Mouse (Mus musculus): ENCODE measurements around the gene Zfp69.
A peak's percentile ranks its signal among the peaks of the same experiment; 100 is the strongest.

The Zfp69 gene

GRCm38 (mm10) chr4:120924554-120925299 is 26.8 kb downstream of the Zfp69 start, which contains the start of gene Exo5:
Gene Exo5 (minus strand): TSS chr4:120925017.
- DNase-seq, result peak; percentile 83 to 88

GRCm38 (mm10) chr4:120921461-120921860 is 30.0 kb downstream of the Zfp69 start:
- DNase-seq, result no peak

GRCm38 (mm10) chr4:120914501-120914900 is 37.0 kb downstream of the Zfp69 start:
- no peak for DNase-seq

GRCm38 (mm10) chr4:120913861-120914260 is 37.6 kb downstream of the Zfp69 start:
- DNase-seq, result no peak

GRCm38 (mm10) chr4:120913443-120913842 is 38.1 kb downstream of the Zfp69 start:
- no peak for DNase-seq

- peak; percentile 51 to 58 for DNase-seq
Observed at GRCm38 (mm10) chr4:120912866-120913265, 38.6 kb downstream of the Zfp69 start.

- no peak for DNase-seq
Observed at GRCm38 (mm10) chr4:120911086-120911485, 40.4 kb downstream of the Zfp69 start.

GRCm38 (mm10) chr4:120909558-120910150 is 41.8 kb downstream of the Zfp69 start:
- DNase-seq, result peak in 1 of 2 experiments; percentile 57

GRCm38 (mm10) chr4:120905644-120906043 is 45.9 kb downstream of the Zfp69 start:
- no peak for DNase-seq

- no peak for DNase-seq
Observed at GRCm38 (mm10) chr4:120904533-120904932, 47.0 kb downstream of the Zfp69 start.

GRCm38 (mm10) chr4:120895810-120896584 is 55.5 kb downstream of the Zfp69 start:
- DNase-seq, result no peak

GRCm38 (mm10) chr4:120895226-120895625 is 56.3 kb downstream of the Zfp69 start:
- no peak for DNase-seq

- no peak for DNase-seq
Observed at GRCm38 (mm10) chr4:120894584-120894983, 56.9 kb downstream of the Zfp69 start.

- no peak for DNase-seq
Observed at GRCm38 (mm10) chr4:120893656-120894401, 57.7 kb downstream of the Zfp69 start.

GRCm38 (mm10) chr4:120892516-120892915 is 59.0 kb downstream of the Zfp69 start:
- no peak for DNase-seq

GRCm38 (mm10) chr4:120891960-120892359 is 59.5 kb downstream of the Zfp69 start:
- no peak for DNase-seq

- no peak for DNase-seq
Observed at GRCm38 (mm10) chr4:120890754-120891440, 60.6 kb downstream of the Zfp69 start.

GRCm38 (mm10) chr4:120888884-120889283 is 62.6 kb downstream of the Zfp69 start:
- no peak for DNase-seq

GRCm38 (mm10) chr4:120887381-120888112 is 64.0 kb downstream of the Zfp69 start:
- peak; percentile 49 to 78 for DNase-seq

- DNase-seq, result no peak
Observed at GRCm38 (mm10) chr4:120886811-120887210, 64.7 kb downstream of the Zfp69 start.

GRCm38 (mm10) chr4:120886131-120886530 is 65.4 kb downstream of the Zfp69 start:
- no peak for DNase-seq

Measured in kidney, adult 8-10 months (tissue).